Mouse (Mus musculus) heart, embryonic 11.5 days (tissue): Measurements from ENCODE around the gene Gm39566. TPM values are rescaled to one million over a fixed set of nuclear protein-coding genes. Genes with fewer than 3 reads are reported as not detected.

Experiments
- ATAC-seq: fragments of 200-750 bp; cut with Nextera tagmentation; replicated peaks from 2 replicates; pipeline ENCODE4 v1.8.0; 2017; ENCODE audit warnings: moderate library complexity; ENCODE audit not compliant: insufficient number of reproducible peaks, low FRiP score, low TSS enrichment
- H3K27ac ChIP-seq: fragments of 300-500 bp; sonication (generic); 2 replicates; pipeline ENCODE4 v1.5.1; 2014; ENCODE audit warnings: mild to moderate bottlenecking, low read depth, low read length
- H3K27me3 ChIP-seq: fragments of 300-500 bp; sonication (generic); 2 replicates; pipeline ENCODE4 v1.6.1; 2014; ENCODE audit warnings: mild to moderate bottlenecking, low read length, mixed read lengths; ENCODE audit not compliant: control insufficient read depth, insufficient read depth
- H3K36me3 ChIP-seq: fragments of 300-500 bp; sonication (generic); 2 replicates; pipeline ENCODE4 v1.6.1; 2014; ENCODE audit warnings: mild to moderate bottlenecking, low read length, moderate library complexity, mixed read lengths; ENCODE audit not compliant: control insufficient read depth, insufficient read depth
- H3K4me1 ChIP-seq: fragments of 300-500 bp; sonication (generic); 2 replicates; pipeline ENCODE4 v1.6.1; 2014; ENCODE audit warnings: low read length; ENCODE audit not compliant: control insufficient read depth, insufficient read depth
- H3K4me2 ChIP-seq: fragments of 300-500 bp; sonication (generic); 2 replicates; pipeline ENCODE4 v1.6.1; 2014; ENCODE audit warnings: mild to moderate bottlenecking, moderate library complexity
- H3K4me3 ChIP-seq: fragments of 300-500 bp; sonication (generic); 2 replicates; pipeline ENCODE4 v1.5.1; 2014; ENCODE audit warnings: low read depth, low read length
- H3K9ac ChIP-seq: fragments of 300-500 bp; sonication (generic); 2 replicates; pipeline ENCODE4 v1.6.1; 2014; ENCODE audit warnings: mild to moderate bottlenecking, low read depth, low read length, moderate library complexity
- H3K9me3 ChIP-seq: fragments of 300-500 bp; sonication (generic); replicated peaks from 2 replicates; pipeline ENCODE4 v1.6.1; 2016; ENCODE audit warnings: low read length; ENCODE audit not compliant: control insufficient read depth
- WGBS: fragments of 180-500 bp; shearing (Covaris S2); extraction: QIAGEN DNeasy Blood & Tissue Kit; methylation state at CpG from one replicate; pipeline ENCODE4 v1.1.7; 2014; ENCODE audit not compliant: insufficient replicate concordance; 5-methylcytosine and 5-hydroxymethylcytosine counted together
- polyA plus RNA-seq: library from polyadenylated mRNA; unstranded; fragments of >200 nt; fragmentation: Nextera tagmentation; extraction: Ambion mirVana; gene quantifications from 2 replicates; pipeline ENCODE4 v1.2.1, GENCODE M21; 2014

Gm39566 gene
- polyA plus RNA-seq, 1 experiment from 2014 or later, result not detected

DNA sequence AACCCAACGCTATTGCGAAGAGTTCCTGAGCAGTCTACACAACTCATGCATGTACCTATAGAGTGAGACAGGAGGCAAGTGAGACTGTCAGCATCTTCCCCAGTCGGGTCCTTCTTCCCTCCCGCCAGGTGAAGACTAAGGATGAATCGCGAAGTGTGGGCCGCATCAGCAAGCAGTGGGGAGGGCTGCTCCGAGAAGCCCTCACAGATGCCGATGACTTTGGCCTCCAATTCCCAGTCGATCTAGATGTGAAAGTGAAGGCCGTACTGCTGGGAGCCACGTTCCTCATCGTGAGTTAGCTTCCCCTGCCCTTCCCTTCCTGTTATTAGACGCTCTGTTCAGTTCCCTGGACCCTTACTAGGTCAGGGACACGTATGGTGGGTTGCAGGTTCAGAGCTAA lies 34.8 kb upstream of the Gm39566 start:
- H3K27ac ChIP-seq, result no peak overlapping the region
- ATAC-seq, result no peak
- peaks cover 13% of the 10 kb centered on the region; the same call in 1 of the 2 replicates for H3K36me3 ChIP-seq
- no peak overlapping the region for H3K4me2 ChIP-seq
- 93% methylated on average over 15 of the region's 15 CpGs for WGBS
- no peak overlapping the region for H3K9ac ChIP-seq
- H3K9me3 ChIP-seq, result no peaks in the 10 kb centered on the region
- no peaks in the 10 kb centered on the region; the same call in 1 of the 2 replicates for H3K27me3 ChIP-seq
- no peak overlapping the region for H3K4me3 ChIP-seq
- H3K4me1 ChIP-seq, result peaks cover 18% of the 10 kb centered on the region

DNA sequence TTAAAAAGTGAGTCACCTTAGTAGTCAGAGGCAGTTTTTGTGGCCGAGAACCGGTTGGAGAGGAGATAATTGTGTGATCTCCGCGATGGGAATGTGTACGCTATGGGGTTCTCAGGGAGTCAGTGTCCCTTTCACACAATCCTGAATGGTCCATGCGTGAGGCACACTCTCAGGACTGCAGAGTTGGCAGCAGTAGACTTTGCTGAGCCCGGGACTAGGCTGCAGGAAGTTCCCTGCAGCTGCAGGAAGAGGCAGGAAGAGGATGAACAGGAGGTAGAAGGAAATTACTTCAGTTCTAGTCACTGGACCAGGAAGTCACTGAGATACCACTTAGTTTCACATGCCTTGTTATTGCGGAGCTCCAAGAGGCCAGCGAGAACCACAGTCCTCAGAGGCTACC lies 34.0 kb upstream of the Gm39566 start:
- no peaks in the 10 kb centered on the region for H3K27me3 ChIP-seq
- H3K36me3 ChIP-seq, result peaks cover 13% of the 10 kb centered on the region; the same call in 1 of the 2 replicates
- ATAC-seq, result no peak
- no peak overlapping the region; the same call in 1 of the 2 replicates for H3K4me2 ChIP-seq
- 79% methylated on average over 9 of the region's 9 CpGs for WGBS
- H3K9ac ChIP-seq, result no peak overlapping the region
- peaks cover 15% of the 10 kb centered on the region for H3K4me1 ChIP-seq
- H3K9me3 ChIP-seq, result no peaks in the 10 kb centered on the region
- no peak overlapping the region for H3K27ac ChIP-seq
- H3K4me3 ChIP-seq, result no peak overlapping the region

DNA sequence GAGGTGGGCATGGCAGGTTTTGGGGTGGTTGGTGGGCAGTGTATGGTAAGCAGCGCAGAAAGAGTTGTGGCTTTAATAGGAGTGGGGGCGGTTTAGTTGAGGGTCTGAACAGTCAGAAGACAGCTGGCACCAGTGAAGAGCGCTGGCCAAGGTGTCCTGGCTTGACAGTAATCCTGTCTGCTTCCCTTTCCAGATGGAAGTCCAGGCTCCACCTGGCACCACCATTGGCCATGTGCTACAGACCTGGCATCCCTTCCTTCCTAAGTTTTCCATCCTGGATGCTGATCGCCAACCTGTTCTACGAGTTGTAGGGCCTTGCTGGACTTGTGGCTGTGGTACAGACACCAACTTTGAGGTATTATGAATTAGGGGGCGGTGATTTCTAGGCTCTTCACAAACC lies 32.9 kb upstream of the Gm39566 start:
- Histone ChIP-seq H3K9ac (no peak overlapping the region), H3K4me1 (peaks cover 15% of the 10 kb centered on the region), H3K27ac (no peak overlapping the region), H3K36me3 (peaks cover 13% of the 10 kb centered on the region; the same call in 1 of the 2 replicates), H3K27me3 (no peaks in the 10 kb centered on the region), H3K4me2 (peak overlapping the region; percentile 89), H3K4me3 (0 out of 2 replicates have a peak overlapping the region, but pooled peaks have one; percentile 74), H3K9me3 (no peaks in the 10 kb centered on the region)
- ATAC-seq, result no peak
- WGBS, result 96% methylated on average over 6 of the region's 6 CpGs

DNA sequence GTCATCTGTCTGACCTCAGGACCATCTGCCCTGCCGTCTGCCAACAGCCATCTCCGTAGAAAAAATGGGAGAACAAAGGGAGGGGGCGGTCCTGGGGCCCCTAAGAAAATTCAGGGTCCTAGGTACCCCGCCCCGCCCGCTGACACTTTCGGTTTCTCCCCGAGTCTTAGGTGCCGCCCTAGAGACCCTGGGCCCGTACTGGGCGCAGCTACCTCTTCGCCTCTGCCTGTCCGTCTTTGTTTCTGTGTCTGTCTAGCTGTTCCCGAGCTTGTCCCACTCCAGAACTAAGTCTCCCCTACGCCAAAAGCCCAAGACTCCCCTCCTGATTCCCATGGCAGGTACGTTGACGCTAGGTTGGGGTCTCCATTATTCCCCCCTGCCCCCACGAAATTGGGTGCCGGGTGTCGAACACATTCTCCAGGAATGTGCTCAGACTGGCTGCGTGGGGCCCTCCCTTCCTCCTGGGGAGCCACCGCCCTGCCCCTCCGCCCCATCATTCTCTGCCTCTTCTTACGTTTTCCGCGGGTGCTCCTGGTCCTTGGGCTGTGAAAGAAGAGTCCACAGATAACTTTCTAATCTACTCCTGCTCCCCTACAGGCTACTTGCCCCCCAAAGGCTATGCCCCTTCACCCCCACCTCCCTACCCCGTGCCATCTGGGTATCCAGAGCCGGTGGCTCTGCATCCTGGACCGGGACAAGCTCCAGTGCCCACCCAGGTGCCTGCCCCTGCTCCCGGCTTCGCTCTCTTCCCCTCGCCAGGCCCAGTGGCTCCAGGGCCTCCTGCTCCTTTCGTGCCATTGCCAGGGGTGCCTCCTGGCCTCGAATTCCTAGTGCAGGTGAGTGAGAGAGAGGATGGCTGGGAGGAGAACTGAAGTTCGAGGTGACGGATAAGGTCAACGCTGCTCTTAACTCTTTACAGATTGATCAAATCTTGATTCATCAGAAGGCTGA lies 31.9 kb upstream of the Gm39566 start:
- peak overlapping the region; percentile 90 for H3K27ac ChIP-seq
- peak; percentile 39 for ATAC-seq
- WGBS, result 12% methylated on average over 37 of the region's 37 CpGs
- H3K4me1 ChIP-seq, result peaks cover 15% of the 10 kb centered on the region
- no peaks in the 10 kb centered on the region for H3K27me3 ChIP-seq
- H3K36me3 ChIP-seq, result peaks cover 13% of the 10 kb centered on the region; the same call in 1 of the 2 replicates
- H3K4me3 ChIP-seq, result peak overlapping the region; percentile 74
- no peaks in the 10 kb centered on the region for H3K9me3 ChIP-seq
- H3K4me2 ChIP-seq, result peak overlapping the region; percentile 89
- H3K9ac ChIP-seq, result peak overlapping the region; percentile 92

DNA sequence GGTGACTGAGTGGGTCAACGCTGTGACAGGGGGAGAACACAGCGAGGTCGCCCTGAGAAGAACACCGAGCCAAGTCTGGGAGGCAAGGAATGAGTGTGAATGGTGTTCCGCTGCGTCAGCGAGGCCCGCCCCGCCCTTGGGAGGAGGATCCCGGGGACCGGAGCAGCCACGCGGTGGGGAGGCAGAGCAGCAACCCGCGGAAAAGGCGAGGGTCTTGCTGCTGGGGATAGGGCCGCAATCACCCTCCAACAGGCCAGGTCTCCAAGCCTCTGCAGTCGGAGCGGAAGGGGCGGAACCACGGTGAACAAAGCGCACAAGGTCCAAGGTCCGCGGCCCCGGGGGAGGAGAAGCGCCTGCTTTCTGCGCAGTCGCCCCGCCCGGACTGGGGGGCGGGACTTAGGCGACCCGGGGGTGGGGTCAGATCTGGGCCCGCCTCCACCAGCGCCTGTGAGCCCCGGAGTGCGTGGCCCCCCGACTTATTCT lies 31.1 kb upstream of the Gm39566 start, which contains the start of gene Plscr3:
TSS of gene Plscr3 (plus strand) at position 179 of the 483 bp plus-strand sequence.
- H3K9ac ChIP-seq, result peak within 1 kb of the TSS; percentile 92
- no peaks in the 10 kb centered on the region for H3K9me3 ChIP-seq
- H3K27ac ChIP-seq, result peak within 1 kb of the TSS; percentile 90
- ATAC-seq, result peak; percentile 91
- H3K4me3 ChIP-seq, result peak within 1 kb of the TSS; percentile 74
- H3K27me3 ChIP-seq, result no peaks in the 10 kb centered on the region
- under 1% methylated on average over 36 of the region's 38 CpGs for WGBS
- H3K36me3 ChIP-seq, result peaks cover 11% of the 10 kb centered on the region; the same call in 1 of the 2 replicates
- H3K4me1 ChIP-seq, result peaks cover 15% of the 10 kb centered on the region
- peak within 1 kb of the TSS; percentile 89 for H3K4me2 ChIP-seq

DNA sequence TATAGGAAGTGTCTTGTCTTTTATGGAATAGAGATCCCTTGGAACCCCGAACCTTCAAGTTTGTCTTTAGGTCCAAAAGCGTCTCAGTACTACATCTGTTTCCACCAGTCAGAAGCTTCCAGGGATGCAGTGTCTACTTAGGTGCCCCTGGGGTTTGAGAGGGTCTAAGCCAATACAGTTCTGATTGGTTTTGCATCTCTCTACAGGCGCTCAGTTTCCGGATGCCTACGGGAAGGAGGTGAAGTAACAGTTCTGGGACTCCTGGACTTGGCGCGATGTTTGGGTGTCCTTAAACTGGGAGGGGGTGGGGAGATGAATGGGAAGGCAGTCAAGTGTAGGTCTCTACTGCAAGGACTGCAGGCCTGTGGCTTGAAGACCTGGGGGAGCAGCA lies 23.6 kb upstream of the Gm39566 start:
- WGBS, result 1% methylated on average over 7 of the region's 7 CpGs
- Histone ChIP-seq H3K36me3 (no peaks in the 10 kb centered on the region), H3K4me2 (peak overlapping the region; percentile 91), H3K4me3 (peak overlapping the region; percentile 70), H3K9me3 (no peaks in the 10 kb centered on the region), H3K27ac (peak overlapping the region; percentile 85), H3K4me1 (peaks cover 28% of the 10 kb centered on the region), H3K27me3 (peaks cover 34% of the 10 kb centered on the region), H3K9ac (peak overlapping the region; percentile 85)
- ATAC-seq, result no peak

DNA sequence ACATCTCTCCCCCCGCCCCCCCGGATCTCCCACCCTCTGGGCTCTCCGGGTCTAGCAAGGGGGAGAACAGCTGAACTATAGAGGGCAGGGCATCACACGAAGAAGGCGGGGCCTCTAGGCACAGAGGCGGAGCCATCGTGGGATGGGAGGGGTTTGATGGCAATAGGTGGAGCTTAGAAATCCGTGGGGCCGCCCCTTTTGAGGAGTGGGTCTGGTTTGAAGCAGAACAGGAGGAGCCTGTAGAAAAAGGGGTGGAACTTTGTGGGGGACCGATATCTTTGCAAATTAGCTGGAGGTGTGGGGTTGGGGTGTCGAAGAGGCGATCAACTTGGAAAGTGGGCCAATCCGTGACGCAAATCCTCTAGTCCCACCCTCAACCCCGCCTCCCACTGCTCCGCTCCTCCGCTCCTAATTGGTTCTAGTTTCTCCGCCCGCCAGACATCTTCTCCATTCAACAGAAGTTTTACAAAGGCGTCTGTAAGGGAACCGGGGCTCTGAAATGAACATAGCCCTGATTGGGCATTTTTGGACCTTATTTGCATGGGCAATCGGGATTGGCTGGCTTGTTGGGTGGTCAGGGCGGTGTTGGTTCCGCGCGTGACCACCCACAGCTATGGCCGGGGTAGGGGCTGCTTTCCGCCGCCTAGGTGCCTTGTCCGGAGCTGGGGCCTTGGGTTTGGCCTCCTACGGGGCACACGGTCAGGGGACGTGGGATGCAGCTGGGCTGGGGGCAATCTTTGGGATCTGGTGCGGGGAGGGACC lies 23.0 kb upstream of the Gm39566 start, which contains the start of gene Tmem256:
TSS of gene Tmem256 (plus strand) at position 563 of the 762 bp plus-strand sequence.
- peak within 1 kb of the TSS; percentile 70 for H3K4me3 ChIP-seq
- H3K9me3 ChIP-seq, result no peaks in the 10 kb centered on the region
- peaks cover 40% of the 10 kb centered on the region for H3K27me3 ChIP-seq
- peak within 1 kb of the TSS; percentile 85 for H3K9ac ChIP-seq
- peak within 1 kb of the TSS; percentile 85 for H3K27ac ChIP-seq
- H3K4me2 ChIP-seq, result peak within 1 kb of the TSS; percentile 91
- H3K36me3 ChIP-seq, result no peaks in the 10 kb centered on the region
- H3K4me1 ChIP-seq, result peaks cover 33% of the 10 kb centered on the region
- ATAC-seq, result peak; percentile 88
- under 1% methylated on average over 34 of the region's 34 CpGs for WGBS

DNA sequence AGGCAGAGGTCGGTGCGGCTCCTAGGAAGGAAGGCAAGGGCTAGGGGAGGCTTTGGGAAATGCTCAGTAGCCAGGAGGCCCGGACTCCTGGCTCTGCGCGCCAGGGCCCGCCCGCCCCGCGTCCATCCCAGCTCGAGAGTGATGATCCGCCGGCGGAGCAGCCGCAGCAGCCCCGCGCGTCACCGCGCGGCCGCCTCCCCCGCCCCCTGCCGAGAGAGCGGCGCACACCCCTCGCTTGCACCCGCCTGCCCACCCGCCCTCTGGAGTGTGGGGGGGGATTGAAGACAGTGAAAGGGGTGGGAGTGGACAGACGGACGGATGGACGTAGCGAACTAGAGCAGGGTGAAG lies 22.5 kb upstream of the Gm39566 start, which contains the start of gene Nlgn2:
TSS of gene Nlgn2 (minus strand) at position 181 of the 348 bp plus-strand sequence.
- peak; percentile 65 for ATAC-seq
- Histone ChIP-seq H3K27ac (peak within 1 kb of the TSS; percentile 85), H3K4me3 (peak within 1 kb of the TSS; percentile 70), H3K9me3 (no peaks in the 10 kb centered on the region), H3K9ac (peak within 1 kb of the TSS; percentile 85), H3K36me3 (no peaks in the 10 kb centered on the region), H3K4me2 (peak within 1 kb of the TSS; percentile 91), H3K27me3 (peaks cover 45% of the 10 kb centered on the region), H3K4me1 (peaks cover 33% of the 10 kb centered on the region)
- 0% methylated on average over 26 of the region's 32 CpGs for WGBS
